Mouse (Mus musculus): ENCODE results near the gene Cpne4. TPM values are rescaled to one million over a fixed set of nuclear protein-coding genes. Genes with fewer than 3 reads are reported as not detected.

Gene Cpne4
- polyA plus RNA-seq, 1 experiment, result not detected

- Histone ChIP-seq H3K9me3 (replicated peaks; ENCODE audit: control insufficient read depth, insufficient read depth, low read length, poor library complexity, severe bottlenecking) (no peaks in the 10 kb centered on the region), H3K27ac (ENCODE audit: insufficient read depth, low read length) (no peak overlapping the region), H3K36me3 (ENCODE audit: control insufficient read depth, insufficient read depth, low read length, poor library complexity, severe bottlenecking) (no peaks in the 10 kb centered on the region), H3K9ac (ENCODE audit: low read depth, poor library complexity, severe bottlenecking) (no peak overlapping the region), H3K27me3 (ENCODE audit: control insufficient read depth, insufficient read depth, low read length, poor library complexity, severe bottlenecking) (no peaks in the 10 kb centered on the region), H3K4me1 (ENCODE audit: control insufficient read depth, insufficient read depth, low read length) (no peaks in the 10 kb centered on the region), H3K4me3 (ENCODE audit: low read depth, low read length) (no peak overlapping the region)
- TF ChIP-seq EP300 (IDR thresholded peaks at IDR 0.05; ENCODE audit: insufficient read depth, low read depth, low read length), result no peak
- TF ChIP-seq POLR2A (IDR thresholded peaks at IDR 0.05; ENCODE audit: insufficient read depth, low read length), result no peak
- no peak for TF ChIP-seq CTCF (IDR thresholded peaks at IDR 0.05; ENCODE audit: low read depth, low read length)
Measured at GRCm38 (mm10) chr9:105032572-105032971, 485.5 kb downstream of the Cpne4 start.

DNA sequence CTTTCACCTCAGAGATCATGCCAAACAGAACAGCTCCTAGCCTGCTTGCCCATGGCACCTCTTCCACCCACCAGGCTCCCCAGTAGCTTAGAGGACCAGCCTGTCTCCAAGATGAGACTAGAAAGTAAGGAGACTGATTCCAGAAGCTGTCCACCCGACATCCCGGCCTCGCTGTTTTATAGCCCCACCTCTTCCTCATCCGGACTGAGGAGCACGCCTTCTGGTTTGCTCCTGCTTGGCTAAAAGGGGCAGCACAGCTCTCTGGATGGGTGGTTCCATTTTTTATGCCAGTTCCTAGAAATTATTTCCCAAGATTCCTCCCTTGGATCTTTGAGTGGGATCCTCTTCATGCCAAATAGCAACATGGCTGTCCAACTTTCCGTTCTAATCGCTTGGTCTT, 486.6 kb downstream of the Cpne4 start:
- H3K4me1 ChIP-seq (ENCODE audit: control insufficient read depth, insufficient read depth, low read length), result no peaks in the 10 kb centered on the region
- H3K4me3 ChIP-seq (ENCODE audit: low read depth, low read length), result no peak overlapping the region
- H3K9me3 ChIP-seq (replicated peaks; ENCODE audit: control insufficient read depth, insufficient read depth, low read length, poor library complexity, severe bottlenecking), result no peaks in the 10 kb centered on the region
- no peaks in the 10 kb centered on the region for H3K36me3 ChIP-seq (ENCODE audit: control insufficient read depth, insufficient read depth, low read length, poor library complexity, severe bottlenecking)
- H3K27ac ChIP-seq (ENCODE audit: insufficient read depth, low read length), result no peak overlapping the region
- TF ChIP-seq EP300 (IDR thresholded peaks at IDR 0.05; ENCODE audit: insufficient read depth, low read depth, low read length) (no peak), CTCF (IDR thresholded peaks at IDR 0.05; ENCODE audit: low read depth, low read length) (no peak), POLR2A (IDR thresholded peaks at IDR 0.05; ENCODE audit: insufficient read depth, low read length) (no peak)
- H3K27me3 ChIP-seq (ENCODE audit: control insufficient read depth, insufficient read depth, low read length, poor library complexity, severe bottlenecking), result no peaks in the 10 kb centered on the region
- H3K9ac ChIP-seq (ENCODE audit: low read depth, poor library complexity, severe bottlenecking), result no peak overlapping the region

DNA sequence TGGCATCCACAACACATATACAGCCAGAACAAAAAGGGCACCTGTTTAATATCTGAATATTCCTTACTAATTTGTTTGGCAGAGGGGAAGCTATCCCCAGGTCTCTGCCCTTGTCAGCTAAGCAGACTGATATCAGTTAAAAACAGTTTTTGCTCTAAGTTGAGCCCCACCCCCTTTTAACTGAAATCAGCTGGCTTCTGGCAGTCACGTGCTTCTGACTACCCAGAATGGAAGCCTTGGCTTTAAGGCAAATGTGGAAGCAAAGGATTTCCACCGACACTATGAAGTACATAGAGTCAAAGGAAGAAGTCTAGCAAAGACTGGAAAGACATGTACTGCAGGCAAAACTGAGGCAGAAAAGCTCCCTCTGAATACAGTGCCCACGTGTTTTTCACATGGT, 490.8 kb downstream of the Cpne4 start:
- no peak overlapping the region for H3K4me3 ChIP-seq (ENCODE audit: low read depth, low read length)
- TF ChIP-seq CTCF (IDR thresholded peaks at IDR 0.05; ENCODE audit: low read depth, low read length) (no peak), EP300 (IDR thresholded peaks at IDR 0.05; ENCODE audit: insufficient read depth, low read depth, low read length) (no peak), POLR2A (IDR thresholded peaks at IDR 0.05; ENCODE audit: insufficient read depth, low read length) (no peak)
- no peaks in the 10 kb centered on the region for H3K36me3 ChIP-seq (ENCODE audit: control insufficient read depth, insufficient read depth, low read length, poor library complexity, severe bottlenecking)
- H3K27ac ChIP-seq (ENCODE audit: insufficient read depth, low read length), result no peak overlapping the region
- H3K9ac ChIP-seq (ENCODE audit: low read depth, poor library complexity, severe bottlenecking), result no peak overlapping the region
- no peaks in the 10 kb centered on the region for H3K9me3 ChIP-seq (replicated peaks; ENCODE audit: control insufficient read depth, insufficient read depth, low read length, poor library complexity, severe bottlenecking)
- H3K4me1 ChIP-seq (ENCODE audit: control insufficient read depth, insufficient read depth, low read length), result no peaks in the 10 kb centered on the region
- H3K27me3 ChIP-seq (ENCODE audit: control insufficient read depth, insufficient read depth, low read length, poor library complexity, severe bottlenecking), result no peaks in the 10 kb centered on the region

GRCm38 (mm10) chr9:105046014-105046413, 498.9 kb downstream of the Cpne4 start:
- H3K4me3 ChIP-seq (ENCODE audit: low read depth, low read length), result no peak overlapping the region
- H3K27me3 ChIP-seq (ENCODE audit: control insufficient read depth, insufficient read depth, low read length, poor library complexity, severe bottlenecking), result no peaks in the 10 kb centered on the region
- no peaks in the 10 kb centered on the region for H3K36me3 ChIP-seq (ENCODE audit: control insufficient read depth, insufficient read depth, low read length, poor library complexity, severe bottlenecking)
- H3K9ac ChIP-seq (ENCODE audit: low read depth, poor library complexity, severe bottlenecking), result no peak overlapping the region
- H3K27ac ChIP-seq (ENCODE audit: insufficient read depth, low read length), result no peak overlapping the region
- no peak for TF ChIP-seq POLR2A (IDR thresholded peaks at IDR 0.05; ENCODE audit: insufficient read depth, low read length)
- no peak for TF ChIP-seq CTCF (IDR thresholded peaks at IDR 0.05; ENCODE audit: low read depth, low read length)
- no peak for TF ChIP-seq EP300 (IDR thresholded peaks at IDR 0.05; ENCODE audit: insufficient read depth, low read depth, low read length)
- H3K4me1 ChIP-seq (ENCODE audit: control insufficient read depth, insufficient read depth, low read length), result no peaks in the 10 kb centered on the region
- no peaks in the 10 kb centered on the region for H3K9me3 ChIP-seq (replicated peaks; ENCODE audit: control insufficient read depth, insufficient read depth, low read length, poor library complexity, severe bottlenecking)

- Histone ChIP-seq H3K27ac (ENCODE audit: insufficient read depth, low read length) (no peak overlapping the region), H3K4me1 (ENCODE audit: control insufficient read depth, insufficient read depth, low read length) (no peaks in the 10 kb centered on the region), H3K4me3 (ENCODE audit: low read depth, low read length) (no peak overlapping the region), H3K9me3 (replicated peaks; ENCODE audit: control insufficient read depth, insufficient read depth, low read length, poor library complexity, severe bottlenecking) (no peaks in the 10 kb centered on the region), H3K9ac (ENCODE audit: low read depth, poor library complexity, severe bottlenecking) (no peak overlapping the region), H3K36me3 (ENCODE audit: control insufficient read depth, insufficient read depth, low read length, poor library complexity, severe bottlenecking) (no peaks in the 10 kb centered on the region), H3K27me3 (ENCODE audit: control insufficient read depth, insufficient read depth, low read length, poor library complexity, severe bottlenecking) (no peaks in the 10 kb centered on the region)
- TF ChIP-seq EP300 (IDR thresholded peaks at IDR 0.05; ENCODE audit: insufficient read depth, low read depth, low read length) (no peak), POLR2A (IDR thresholded peaks at IDR 0.05; ENCODE audit: insufficient read depth, low read length) (no peak), CTCF (IDR thresholded peaks at IDR 0.05; ENCODE audit: low read depth, low read length) (no peak)
Measured at GRCm38 (mm10) chr9:105048351-105048750, 501.3 kb downstream of the Cpne4 start.

- H3K9me3 ChIP-seq (replicated peaks; ENCODE audit: control insufficient read depth, insufficient read depth, low read length, poor library complexity, severe bottlenecking), result no peaks in the 10 kb centered on the region
- no peak overlapping the region for H3K9ac ChIP-seq (ENCODE audit: low read depth, poor library complexity, severe bottlenecking)
- H3K4me1 ChIP-seq (ENCODE audit: control insufficient read depth, insufficient read depth, low read length), result no peaks in the 10 kb centered on the region
- no peak overlapping the region for H3K27ac ChIP-seq (ENCODE audit: insufficient read depth, low read length)
- no peaks in the 10 kb centered on the region for H3K36me3 ChIP-seq (ENCODE audit: control insufficient read depth, insufficient read depth, low read length, poor library complexity, severe bottlenecking)
- TF ChIP-seq EP300 (IDR thresholded peaks at IDR 0.05; ENCODE audit: insufficient read depth, low read depth, low read length), result no peak
- H3K4me3 ChIP-seq (ENCODE audit: low read depth, low read length), result no peak overlapping the region
- H3K27me3 ChIP-seq (ENCODE audit: control insufficient read depth, insufficient read depth, low read length, poor library complexity, severe bottlenecking), result no peaks in the 10 kb centered on the region
Measured at GRCm38 (mm10) chr9:105049636-105050035, 502.6 kb downstream of the Cpne4 start.

All from ES-Bruce4 (cell line).